Mouse (Mus musculus) 3T3-L1 (cell line): ENCODE results near the gene Gm49352.
"Not testable (repeated sequence)": the region's sequence is repeated elsewhere in the genome, so short reads cannot be mapped to it uniquely, and the experiment has no call there.

ENCODE experiments used
- DNase-seq: peaks from one replicate; pipeline ENCODE4 v3.0.0-alpha.2; 2015; ENCODE audit warnings: low read depth, low spot score

Gene Gm49352

GRCm38 (mm10) chr13:61568074-61568473 is at the start of gene Gm49352:
Gene Gm49352, minus strand, starts transcription at chr13:61568174.
- not testable (repeated sequence) for DNase-seq

DNA sequence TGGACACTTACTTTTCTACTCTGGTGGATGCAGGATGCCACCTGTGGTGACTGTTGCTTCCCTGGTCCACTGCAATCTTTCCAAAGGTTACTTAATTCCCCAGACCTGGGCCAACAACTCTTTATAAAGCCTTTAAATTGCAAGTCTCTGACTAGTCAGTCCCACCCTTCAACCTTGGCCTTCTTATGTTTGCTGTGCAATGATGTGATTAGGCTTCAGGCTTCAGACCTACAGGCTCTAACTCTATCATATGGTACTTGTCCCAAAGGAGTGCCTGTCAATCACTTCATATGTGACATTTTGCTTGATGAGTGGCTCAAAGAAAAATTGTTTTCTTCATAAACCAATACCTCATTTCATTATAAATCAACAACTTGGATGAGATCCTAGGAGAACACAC is 2.1 kb upstream of the Gm49352 start, which contains the start of gene Cts3:
Gene Cts3 (minus strand): TSS at position 101 of the 400 bp plus-strand sequence.
- DNase-seq, result no peak

- no peak for DNase-seq
Measured at GRCm38 (mm10) chr13:61541631-61542030, 26.3 kb downstream of the Gm49352 start, which contains the start of gene Ctsm. Gene Ctsm, minus strand, starts transcription at chr13:61541839.
